Mouse (Mus musculus): ENCODE results near the gene Mark3.

DNA sequence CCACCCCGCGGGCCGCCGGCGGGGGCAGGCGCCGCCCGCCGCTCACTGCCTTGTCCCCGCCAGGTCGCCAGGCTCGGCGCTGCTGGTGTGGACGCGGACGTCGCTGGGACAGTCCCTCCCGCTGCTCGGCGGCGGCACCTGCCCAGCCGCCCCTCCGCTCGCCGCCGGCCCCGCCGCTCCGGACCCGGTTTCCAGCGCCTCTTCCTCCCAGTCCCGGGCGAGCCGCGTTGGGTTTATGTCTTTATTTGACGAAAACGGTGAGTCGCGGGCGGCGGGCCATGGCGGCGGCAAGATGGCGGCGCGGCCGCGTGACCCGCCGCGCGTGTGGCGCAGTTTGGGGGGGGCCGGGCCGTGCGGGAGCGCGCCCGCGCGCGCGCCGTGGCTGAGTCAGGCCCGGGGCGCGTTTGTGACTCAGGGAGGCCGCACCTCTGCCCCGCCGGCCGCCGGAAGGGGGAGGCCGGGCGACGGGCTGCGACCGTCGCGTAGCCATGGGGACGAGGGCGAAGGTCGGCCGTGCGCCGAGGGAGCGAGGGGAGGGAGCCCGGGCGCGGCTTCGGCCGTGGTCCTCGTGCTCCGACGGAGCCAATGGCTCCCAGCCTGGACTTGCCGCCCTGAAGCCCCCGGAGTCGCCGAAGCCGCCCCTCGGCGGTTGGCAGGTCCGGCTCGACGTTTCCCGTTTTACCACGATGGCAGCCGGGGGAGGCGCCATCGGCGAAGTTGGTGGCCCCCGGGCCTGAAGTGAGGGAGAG, 35.9 kb upstream of the Mark3 start:
- TF ChIP-seq GATA1 (IDR thresholded peaks at IDR 0.05; ENCODE audit: borderline replicate concordance, low read length): no peak
- no peak for TF ChIP-seq FLI1 (IDR thresholded peaks at IDR 0.05; ENCODE audit: low read length)

Data from megakaryocyte, embryonic 14.5 days (primary cell).